Mouse (Mus musculus) T-cell, adult 2 months (primary cell): ENCODE results near the gene Slc2a1.

ENCODE experiments used
- DNase-seq: peaks from one replicate; pipeline ENCODE4 v3.0.0; 2022; ENCODE audit warnings: low spot score

Slc2a1 gene

GRCm38 (mm10) chr4:119098216-119099210, 10.0 kb upstream of the Slc2a1 start:
- DNase-seq = no peak

- no peak for DNase-seq
Observed at GRCm38 (mm10) chr4:119101392-119101791, 7.1 kb upstream of the Slc2a1 start.

- no peak for DNase-seq
Observed at GRCm38 (mm10) chr4:119102350-119103126, 6.0 kb upstream of the Slc2a1 start.

GRCm38 (mm10) chr4:119104847-119105246, 3.7 kb upstream of the Slc2a1 start:
- DNase-seq = no peak

GRCm38 (mm10) chr4:119105704-119106103, 2.8 kb upstream of the Slc2a1 start:
- DNase-seq = peak; percentile 92

- no peak for DNase-seq
Observed at GRCm38 (mm10) chr4:119107867-119108266, 644 bp upstream of the Slc2a1 start.

- no peak for DNase-seq
Observed at GRCm38 (mm10) chr4:119109640-119110039, 1.1 kb downstream of the Slc2a1 start.

GRCm38 (mm10) chr4:119110512-119110911, 2.0 kb downstream of the Slc2a1 start:
- DNase-seq = no peak

GRCm38 (mm10) chr4:119111410-119111809, 2.9 kb downstream of the Slc2a1 start:
- no peak for DNase-seq

GRCm38 (mm10) chr4:119112256-119112885, 3.9 kb downstream of the Slc2a1 start:
- no peak for DNase-seq

GRCm38 (mm10) chr4:119115611-119116070, 7.1 kb downstream of the Slc2a1 start:
- DNase-seq = no peak

- peak; percentile 48 for DNase-seq
Observed at GRCm38 (mm10) chr4:119116336-119116735, 7.8 kb downstream of the Slc2a1 start.

- DNase-seq = no peak
Observed at GRCm38 (mm10) chr4:119117571-119117970, 9.1 kb downstream of the Slc2a1 start.

- DNase-seq = no peak
Observed at GRCm38 (mm10) chr4:119118659-119119077, 10.2 kb downstream of the Slc2a1 start.

- DNase-seq = no peak
Observed at GRCm38 (mm10) chr4:119119354-119119753, 10.8 kb downstream of the Slc2a1 start.

GRCm38 (mm10) chr4:119120095-119120494, 11.6 kb downstream of the Slc2a1 start:
- no peak for DNase-seq

GRCm38 (mm10) chr4:119121249-119121648, 12.7 kb downstream of the Slc2a1 start:
- DNase-seq = no peak

GRCm38 (mm10) chr4:119124771-119125273, 16.3 kb downstream of the Slc2a1 start:
- no peak for DNase-seq

GRCm38 (mm10) chr4:119125577-119126270, 17.2 kb downstream of the Slc2a1 start:
- peak; percentile 6 for DNase-seq

- peak; percentile 75 for DNase-seq
Observed at GRCm38 (mm10) chr4:119127229-119127628, 18.7 kb downstream of the Slc2a1 start.

- no peak for DNase-seq
Observed at GRCm38 (mm10) chr4:119128547-119128946, 20.0 kb downstream of the Slc2a1 start.
